Mouse (Mus musculus) kidney, adult 2 months (tissue): ENCODE measurements around the gene Esr1.

Source experiments
- CTCF ChIP-seq: fragments of 200-500 bp; conservative IDR thresholded peaks from 2 replicates; pipeline ENCODE4 v1.5.1; 2011; ENCODE audit warnings: low read depth, mild to moderate bottlenecking, control low read depth, low read length, moderate library complexity, mixed read lengths; ENCODE audit not compliant: insufficient read depth, insufficient read length
- POLR2A ChIP-seq: fragments of 200-500 bp; IDR thresholded peaks from one replicate; pipeline ENCODE4 v1.6.1; 2011; ENCODE audit warnings: low read depth, low read length, control low read depth

DNA sequence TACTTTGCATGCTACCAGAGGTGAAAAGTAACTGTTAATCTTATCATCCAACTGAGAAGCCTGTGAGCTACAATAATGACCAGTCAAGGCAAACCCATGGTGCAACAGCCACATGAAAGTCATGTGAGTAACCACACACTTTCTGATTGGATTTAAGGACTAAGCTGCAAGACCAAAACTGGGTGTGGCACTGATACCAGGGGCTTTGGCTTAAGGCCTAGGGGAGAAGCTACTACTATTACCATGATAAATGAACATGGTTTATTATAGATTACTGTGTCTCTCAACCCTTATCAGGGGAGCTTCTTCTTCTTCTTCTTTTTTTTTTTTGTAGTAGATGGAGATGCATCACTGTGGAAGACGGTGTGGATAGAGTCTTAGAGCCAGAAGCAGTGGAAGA is 46.2 kb upstream of the Esr1 start:
- no peak for TF ChIP-seq CTCF
- no peak for TF ChIP-seq POLR2A
